ENCODE assay signal across 8 mouse cellular contexts in the genomic region with DNA sequence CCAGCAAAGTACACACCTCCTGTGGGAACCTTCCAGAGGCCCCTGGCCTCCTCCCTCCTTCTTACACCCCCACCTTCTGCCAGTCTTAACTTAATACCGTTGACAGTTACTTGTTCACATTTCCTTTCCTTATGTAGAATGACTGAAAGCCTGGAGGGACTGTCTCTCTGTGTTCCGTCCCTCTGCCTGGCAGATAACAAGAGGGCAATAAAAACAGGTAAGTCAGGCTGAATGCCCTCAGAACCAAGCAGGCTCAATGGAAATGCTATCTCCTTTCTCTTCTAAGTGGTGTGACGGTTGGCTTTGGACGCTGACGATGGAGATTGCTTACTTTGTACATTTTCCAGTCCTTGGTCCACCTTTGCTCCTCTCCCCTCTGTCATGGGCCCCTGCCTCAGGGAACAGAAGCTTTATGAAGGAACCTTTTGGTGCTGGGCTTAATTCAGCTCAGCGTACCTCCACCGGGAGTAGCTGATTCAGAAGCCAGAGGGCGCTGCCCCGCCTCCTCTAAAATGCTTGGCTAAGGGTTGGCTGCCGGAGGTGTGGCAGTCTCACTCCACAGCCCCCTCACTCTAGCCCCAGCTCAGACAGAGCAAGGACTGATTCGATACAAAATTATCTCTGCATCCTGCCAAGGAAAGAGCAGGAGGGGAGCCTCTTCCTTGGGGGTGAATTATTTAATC.
DNase-seq lines count a peak whose midpoint lies in the region; ATAC-seq lines count a peak whose summit lies in the region.

No protein-coding gene starts in this region.

- H3K27ac ChIP-seq in liver, embryonic 12.5 days: no peak overlapping the region
- H3K27ac ChIP-seq in midbrain, embryonic 10.5 days (replicated peaks): no peak overlapping the region; the same call in 1 of the 2 replicates
- H3K27ac ChIP-seq in stomach, embryonic 14.5 days (ENCODE audit: low read length): no peak overlapping the region; the same call in 1 of the 2 replicates

- 0 out of 2 replicates have a peak, but pooled peaks cover 7% of the 10 kb centered on the region for H3K4me1 ChIP-seq in liver, embryonic 12.5 days
- H3K4me1 ChIP-seq in midbrain, embryonic 10.5 days: peaks cover 12% of the 10 kb centered on the region
- H3K4me1 ChIP-seq in stomach, embryonic 14.5 days (ENCODE audit: control insufficient read depth, insufficient read depth, low read length): 0 out of 2 replicates have a peak, but pooled peaks cover 9% of the 10 kb centered on the region

- H3K9ac ChIP-seq in liver, embryonic 12.5 days: no peak overlapping the region
- H3K9ac ChIP-seq in stomach, embryonic 14.5 days (replicated peaks; ENCODE audit: low read depth, low read length): no peak overlapping the region

- no peaks in the 10 kb centered on the region for H3K36me3 ChIP-seq in liver, embryonic 12.5 days
- no peaks in the 10 kb centered on the region for H3K36me3 ChIP-seq in midbrain, embryonic 10.5 days
- H3K36me3 ChIP-seq in stomach, embryonic 14.5 days (ENCODE audit: control insufficient read depth, insufficient read depth, low read length): no peaks in the 10 kb centered on the region

- WGBS in liver, embryonic 12.5 days (ENCODE audit: insufficient replicate concordance): 19% methylated on average over 11 of the region's 11 CpGs
- WGBS in midbrain, embryonic 10.5 days: 22% methylated on average over 11 of the region's 11 CpGs
- WGBS in stomach, embryonic 14.5 days: 13% methylated on average over 11 of the region's 11 CpGs

- no peak for ATAC-seq in liver, embryonic 12.5 days
- peak; percentile 49; the same call in 1 of the 2 replicates for ATAC-seq in stomach, embryonic 14.5 days (ENCODE audit: insufficient number of reproducible peaks, insufficient read depth, low FRiP score, low read depth)

- DNase-seq in liver: peak; percentile 33
- DNase-seq in embryo, embryonic 9.5 days (ENCODE audit: extremely low spot score): peak; percentile 58
- peak; percentile 63 for DNase-seq in heart, postnatal 4 days
- peak; percentile 16 for DNase-seq in layer of hippocampus, adult 9-10 months (ENCODE audit: low spot score)
- peak; percentile 55 for DNase-seq in midbrain, embryonic 10.5 days (ENCODE audit: low spot score)
- DNase-seq in spleen, postnatal 14 days (ENCODE audit: low spot score in 2 of 2): no peak

- no peak overlapping the region for H3K4me3 ChIP-seq in liver, embryonic 12.5 days
- no peak overlapping the region for H3K4me3 ChIP-seq in midbrain, embryonic 10.5 days
- H3K4me3 ChIP-seq in stomach, embryonic 14.5 days (ENCODE audit: low read depth, low read length): no peak overlapping the region

- H3K27me3 ChIP-seq in liver, embryonic 12.5 days (replicated peaks): 0 out of 2 replicates have a peak, but pooled peaks cover 4% of the 10 kb centered on the region
- H3K27me3 ChIP-seq in midbrain, embryonic 10.5 days (ENCODE audit: low read depth, poor library complexity, severe bottlenecking): peaks cover 4% of the 10 kb centered on the region; the same call in 1 of the 2 replicates
- no peaks in the 10 kb centered on the region for H3K27me3 ChIP-seq in stomach, embryonic 14.5 days (ENCODE audit: control insufficient read depth, insufficient read depth, low read length)

- no peak overlapping the region for H3K4me2 ChIP-seq in liver, embryonic 12.5 days
- H3K4me2 ChIP-seq in stomach, embryonic 14.5 days (replicated peaks; ENCODE audit: low read depth, low read length): no peak overlapping the region

- H3K9me3 ChIP-seq in liver, embryonic 12.5 days (replicated peaks): no peaks in the 10 kb centered on the region
- no peaks in the 10 kb centered on the region for H3K9me3 ChIP-seq in midbrain, embryonic 10.5 days (replicated peaks)
- H3K9me3 ChIP-seq in stomach, embryonic 14.5 days (ENCODE audit: control insufficient read depth, low read depth, low read length): no peaks in the 10 kb centered on the region

Comparison
In these comparisons a context has a peak if more than half of its experiments do, and no peak if none do; other contexts are left out.
1. DNase-seq: peak in liver (single experiment), embryo, embryonic 9.5 days (single experiment), heart, postnatal 4 days (single experiment), layer of hippocampus, adult 9-10 months (single experiment) and midbrain, embryonic 10.5 days (single experiment); none in spleen, postnatal 14 days (0 of 2).